Mouse (Mus musculus) Patski (cell line): ENCODE results near the gene Rnaset2a. TPM values are rescaled to one million over a fixed set of nuclear protein-coding genes. Genes with fewer than 3 reads are reported as not detected.
"Not testable (repeated sequence)": the region's sequence is repeated elsewhere in the genome, so short reads cannot be mapped to it uniquely, and the experiment has no call there.

ENCODE experiments used
- ATAC-seq: fragments of 100-300 bp; one replicate; pipeline ENCODE4 v1.8.0; 2021
- CTCF ChIA-PET: fragments of 350-600 bp; sonication (Branson Sonifier 250); formaldehyde crosslinking; loops from one replicate; lab custom pipeline; 2022; ENCODE audit warnings: inconsistent platforms; lab: Charles Lee
- POLR2A ChIA-PET: fragments of 350-600 bp; sonication (Branson Sonifier 250); formaldehyde crosslinking; loops from one replicate; lab custom pipeline; 2022; ENCODE audit warnings: antibody characterized with exemption, inconsistent platforms; lab: Charles Lee
- DNase-seq: peaks from one replicate; pipeline ENCODE4 v3.0.0-alpha.2; 2011; ENCODE audit warnings: low read depth, low spot score
- H3K27me3 ChIP-seq: fragments of 371-371 bp; one replicate; pipeline ENCODE4 v1.5.1; 2021
- in situ Hi-C: fragments of 300-500 bp; cut with MboI; formaldehyde crosslinking; loops from 3 replicates; pipeline ENCODE4 v1.11.1; 2018; ENCODE audit warnings: low pct_unique_long_range_greater_than_20kb, mixed read lengths
- polyA plus RNA-seq: library from polyadenylated mRNA; unstranded; gene quantifications from one replicate; pipeline ENCODE4 v1.2.3, GENCODE M21; 2021

Rnaset2a gene
- polyA plus RNA-seq, 1 experiment from 2014 or later, result 36.5 TPM

DNA sequence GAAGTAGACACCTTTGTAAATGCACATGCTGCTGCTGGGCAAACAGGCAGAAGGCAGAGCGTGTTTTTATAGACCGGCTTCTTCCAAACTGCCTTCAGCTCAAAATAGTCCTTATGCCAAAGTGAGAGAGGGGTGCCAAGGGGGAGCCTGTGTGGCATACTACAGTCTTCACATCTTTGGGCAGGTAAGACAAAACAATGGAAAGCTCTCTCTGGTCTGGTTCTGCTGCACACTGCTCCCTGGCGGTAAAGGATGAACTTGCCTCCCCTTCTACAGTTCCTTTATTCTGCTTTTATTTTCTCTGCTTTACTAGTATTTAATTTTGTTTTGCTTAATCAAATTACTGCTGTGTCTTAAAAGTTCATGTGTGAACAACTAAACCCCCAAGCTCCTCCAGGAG is 13.1 kb upstream of the Rnaset2a start:
- CTCF ChIA-PET, DNase-seq, H3K27me3 ChIP-seq, in situ Hi-C loops, ATAC-seq, POLR2A ChIA-PET: not testable (repeated sequence)

DNA sequence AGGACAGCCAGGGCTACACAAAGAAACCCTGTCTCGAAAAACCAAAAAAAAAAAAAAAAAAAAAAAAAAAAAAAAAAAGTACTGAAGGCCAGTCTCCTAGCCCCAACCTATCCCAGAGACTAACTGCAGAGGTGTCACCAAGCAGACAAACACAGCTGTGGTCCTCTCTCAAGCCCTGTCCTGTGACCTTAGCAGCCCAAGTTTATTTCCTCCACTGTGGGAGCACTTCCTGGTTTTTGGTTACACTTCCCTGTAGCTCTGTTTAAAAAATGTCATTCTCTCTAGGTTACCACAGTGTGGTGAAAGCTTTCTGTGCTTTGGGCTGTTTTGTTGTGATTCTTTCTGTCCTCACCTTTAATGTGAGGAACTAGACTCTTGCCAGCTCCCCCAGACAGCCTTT is 10.7 kb upstream of the Rnaset2a start:
- DNase-seq, CTCF ChIA-PET, in situ Hi-C loops, ATAC-seq, POLR2A ChIA-PET, H3K27me3 ChIP-seq: not testable (repeated sequence)

DNA sequence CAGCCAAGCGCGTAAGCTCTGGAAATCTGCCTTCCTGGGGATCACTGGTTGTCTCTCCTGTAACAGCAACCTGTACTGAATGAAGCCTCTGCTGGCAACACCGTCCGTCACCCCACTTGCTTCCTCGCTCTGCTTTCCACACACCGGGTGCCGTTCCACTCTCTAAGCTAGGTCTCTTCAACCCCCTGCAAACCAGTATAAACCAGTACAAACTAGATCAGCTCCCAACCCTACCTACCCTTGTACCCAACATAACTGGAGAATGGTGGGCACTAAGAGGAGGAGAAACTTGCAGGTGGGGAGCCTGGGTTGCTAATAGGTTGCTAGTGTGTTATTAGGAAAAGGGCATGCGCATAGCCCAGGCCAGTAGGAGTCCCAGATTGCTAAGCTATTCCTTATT is 8.1 kb upstream of the Rnaset2a start:
- H3K27me3 ChIP-seq, DNase-seq, in situ Hi-C loops, ATAC-seq, CTCF ChIA-PET, POLR2A ChIA-PET: not testable (repeated sequence)

DNA sequence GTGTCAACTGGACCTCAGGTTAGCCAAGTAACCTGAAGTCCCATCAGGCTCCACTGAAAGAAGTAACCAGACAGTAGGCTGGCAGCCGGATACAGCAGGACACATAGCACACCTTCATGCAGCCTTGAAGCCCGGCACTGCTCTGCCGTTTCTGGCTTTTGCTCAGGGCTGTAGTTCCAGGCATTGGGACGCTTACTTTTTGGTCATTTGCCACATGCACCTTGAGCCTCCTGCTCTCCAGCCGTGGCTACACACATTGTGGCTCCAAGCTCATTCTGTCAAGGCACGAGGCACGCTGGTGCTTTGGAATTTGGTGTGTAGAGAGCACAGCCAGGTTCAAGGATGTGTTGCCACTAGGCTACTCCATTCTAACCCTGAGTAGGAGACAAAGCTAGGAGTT is 7.1 kb upstream of the Rnaset2a start:
- in situ Hi-C loops, ATAC-seq, CTCF ChIA-PET, H3K27me3 ChIP-seq, POLR2A ChIA-PET, DNase-seq: not testable (repeated sequence)

DNA sequence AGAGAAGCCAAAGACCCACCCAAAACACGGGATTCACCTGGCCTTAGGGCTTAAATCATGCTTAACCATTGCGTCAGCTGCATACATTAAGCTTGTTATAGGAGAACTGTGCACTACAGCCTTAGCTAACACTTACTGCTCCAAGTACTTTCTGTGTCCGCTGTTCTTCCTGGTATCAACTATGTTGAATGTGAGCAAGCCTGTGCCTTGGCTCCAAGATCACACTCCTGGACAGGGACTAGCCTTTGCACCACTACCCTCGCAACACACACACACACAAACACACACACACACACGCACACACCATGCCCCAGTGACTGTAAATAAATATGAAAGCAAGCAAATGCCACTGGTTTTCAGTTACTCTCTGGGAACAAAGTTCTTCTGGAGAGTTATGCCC is 966 bp downstream of the Rnaset2a start:
- DNase-seq, POLR2A ChIA-PET, in situ Hi-C loops, CTCF ChIA-PET, H3K27me3 ChIP-seq: not testable (repeated sequence)
- ATAC-seq, result peak; percentile 7

DNA sequence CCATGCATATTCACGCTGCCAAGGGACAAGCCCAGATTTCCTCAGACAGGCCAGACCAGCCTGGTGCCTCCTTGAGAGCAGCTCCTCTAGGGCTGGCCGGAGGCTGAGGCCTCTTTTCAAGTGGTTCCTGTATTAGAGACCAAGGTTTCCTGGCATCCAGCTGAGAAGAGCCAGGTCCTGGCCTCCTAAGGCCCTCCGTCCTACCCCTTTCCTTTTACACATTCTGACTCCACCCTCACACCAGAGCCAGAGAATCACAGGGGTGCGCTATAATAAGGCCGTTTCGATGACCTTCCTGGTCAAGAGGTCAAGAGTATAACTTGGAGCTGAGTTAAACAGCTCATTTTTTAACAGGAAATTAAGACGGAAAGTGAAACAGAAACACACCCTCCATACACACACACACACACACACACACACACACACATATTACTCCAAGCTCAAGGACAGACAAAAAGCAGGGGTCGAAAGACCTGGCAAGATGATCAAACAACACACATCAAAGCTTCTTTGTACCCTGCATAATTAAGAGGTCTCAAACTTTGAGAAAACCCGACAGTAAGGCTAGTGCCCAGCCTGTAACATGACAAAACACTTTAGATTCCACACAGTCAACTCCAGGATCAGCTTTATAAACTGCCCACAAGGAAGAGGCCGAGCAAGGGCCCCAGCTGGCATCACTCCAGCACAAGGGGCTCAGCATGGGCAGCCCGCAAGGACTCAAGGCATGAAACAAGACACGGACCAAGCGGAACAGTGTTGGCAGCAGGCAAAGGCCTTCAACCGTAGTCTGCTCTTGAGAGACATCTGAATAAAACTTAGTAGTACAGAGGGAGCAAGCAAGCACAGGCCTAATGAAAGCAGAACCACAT is 3.9 kb downstream of the Rnaset2a start:
- H3K27me3 ChIP-seq, in situ Hi-C loops, DNase-seq, ATAC-seq, CTCF ChIA-PET, POLR2A ChIA-PET: not testable (repeated sequence)

DNA sequence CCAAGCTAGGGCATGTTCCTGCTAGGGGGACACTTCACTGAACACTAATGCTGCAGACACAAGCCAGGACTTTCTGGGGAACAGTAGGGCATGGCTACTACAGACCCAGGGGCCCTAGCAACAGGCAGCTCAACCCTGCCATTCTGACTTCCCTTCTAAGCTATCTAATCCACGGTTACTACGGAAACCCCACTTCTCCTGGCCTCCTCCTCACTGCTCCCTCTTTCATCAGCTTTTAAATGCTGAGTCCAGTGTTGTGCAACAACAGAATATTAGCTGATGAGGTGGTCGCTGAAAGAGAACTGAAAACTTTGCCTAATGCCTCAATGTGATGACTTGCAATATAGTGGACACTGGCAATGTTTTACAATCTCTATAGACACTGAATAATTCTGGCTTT is 7.7 kb downstream of the Rnaset2a start:
- DNase-seq, H3K27me3 ChIP-seq, POLR2A ChIA-PET, in situ Hi-C loops, CTCF ChIA-PET: not testable (repeated sequence)
- ATAC-seq, result peak; percentile 39

DNA sequence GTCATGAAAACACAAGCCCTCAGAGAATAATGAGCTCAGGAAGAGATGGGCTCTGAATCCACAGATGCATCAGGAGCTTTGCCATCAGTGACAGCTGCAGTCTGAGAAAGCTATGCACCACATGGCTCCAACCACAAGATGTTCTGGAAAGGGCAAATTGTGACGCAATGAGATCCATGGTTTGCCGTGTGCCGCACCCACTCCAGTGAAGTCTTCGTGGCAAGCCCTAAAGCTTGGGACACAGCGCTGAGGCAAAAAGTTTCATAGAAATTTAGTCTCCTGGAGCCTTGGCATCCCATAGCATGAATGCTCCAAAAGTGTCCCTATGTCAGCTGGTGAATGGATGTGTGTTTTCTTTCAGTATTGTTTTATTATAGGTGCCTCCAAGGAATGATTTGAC is 9.8 kb downstream of the Rnaset2a start:
- ATAC-seq, CTCF ChIA-PET, DNase-seq, POLR2A ChIA-PET, in situ Hi-C loops, H3K27me3 ChIP-seq: not testable (repeated sequence)

DNA sequence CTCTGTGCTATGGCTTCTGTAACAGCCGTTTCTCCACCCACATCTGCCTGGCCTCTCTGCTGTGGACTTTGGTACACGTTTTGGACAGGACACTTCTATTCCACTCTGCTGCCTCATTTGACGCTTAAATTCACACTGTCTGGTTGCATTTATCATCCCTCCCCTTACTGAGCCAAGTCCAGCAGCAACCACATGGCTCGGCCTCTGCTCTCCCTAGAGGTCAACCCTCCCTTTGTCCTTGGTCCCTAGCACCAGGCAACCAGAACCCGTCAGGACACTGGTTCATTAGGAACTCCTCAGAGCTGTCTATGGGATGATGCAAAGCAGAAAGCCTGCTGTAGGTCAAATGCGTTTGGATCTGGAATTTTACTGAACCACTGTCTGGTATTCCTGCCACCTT is 17.0 kb downstream of the Rnaset2a start:
- H3K27me3 ChIP-seq, CTCF ChIA-PET, DNase-seq, POLR2A ChIA-PET, in situ Hi-C loops, ATAC-seq: not testable (repeated sequence)

DNA sequence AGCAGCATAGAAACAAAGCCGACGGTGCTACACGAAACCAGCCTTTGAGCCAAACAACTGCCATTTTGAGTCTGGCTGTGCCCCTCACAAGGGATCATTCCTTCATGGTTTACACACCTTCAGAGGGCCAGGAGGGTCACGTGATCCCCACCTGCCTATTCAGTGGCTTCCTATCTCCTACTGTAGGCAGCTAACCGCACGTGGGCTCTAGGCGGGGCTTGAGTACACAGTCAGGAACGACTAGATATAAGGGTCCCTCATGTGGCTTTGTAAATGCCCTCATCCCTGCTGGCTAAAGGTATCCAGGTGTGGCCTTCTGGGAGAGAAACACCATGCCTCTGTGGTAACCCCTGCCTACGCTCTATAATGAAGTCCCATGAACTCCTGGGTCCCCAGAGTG is 18.3 kb downstream of the Rnaset2a start:
- CTCF ChIA-PET, ATAC-seq, DNase-seq, in situ Hi-C loops, POLR2A ChIA-PET, H3K27me3 ChIP-seq: not testable (repeated sequence)

DNA sequence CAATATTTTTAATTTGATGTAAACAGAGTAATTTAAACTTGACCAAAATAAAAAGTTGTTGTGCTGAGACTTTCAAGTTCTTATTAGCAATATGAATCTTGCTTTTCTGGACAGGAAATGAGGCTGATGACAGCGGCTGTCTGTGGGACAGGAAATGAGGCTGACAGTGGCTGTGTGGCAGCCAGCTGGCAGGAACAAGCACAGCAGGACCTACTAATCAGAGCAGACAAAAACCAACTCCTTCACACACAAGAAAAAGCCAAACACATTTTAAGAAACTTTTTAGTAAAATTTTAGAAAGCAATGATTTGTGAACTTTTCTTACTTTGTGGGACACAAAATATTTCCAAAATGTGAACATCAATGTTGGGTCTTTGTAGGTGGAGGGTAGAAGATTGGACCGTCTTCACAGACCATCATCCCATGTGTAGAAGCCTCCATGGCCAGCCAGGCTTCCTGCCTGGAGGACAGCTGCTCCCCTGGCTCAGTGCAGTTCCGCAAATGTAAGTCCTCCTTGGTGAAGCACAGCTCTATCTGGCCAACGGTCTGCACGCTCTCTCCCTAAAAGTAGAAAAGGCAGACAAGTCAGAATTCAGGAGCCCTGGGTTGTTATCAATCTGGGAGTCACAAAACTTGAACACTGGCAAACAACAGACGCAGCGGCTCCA is 19.4 kb downstream of the Rnaset2a start:
- ATAC-seq, POLR2A ChIA-PET, in situ Hi-C loops, CTCF ChIA-PET, DNase-seq, H3K27me3 ChIP-seq: not testable (repeated sequence)

DNA sequence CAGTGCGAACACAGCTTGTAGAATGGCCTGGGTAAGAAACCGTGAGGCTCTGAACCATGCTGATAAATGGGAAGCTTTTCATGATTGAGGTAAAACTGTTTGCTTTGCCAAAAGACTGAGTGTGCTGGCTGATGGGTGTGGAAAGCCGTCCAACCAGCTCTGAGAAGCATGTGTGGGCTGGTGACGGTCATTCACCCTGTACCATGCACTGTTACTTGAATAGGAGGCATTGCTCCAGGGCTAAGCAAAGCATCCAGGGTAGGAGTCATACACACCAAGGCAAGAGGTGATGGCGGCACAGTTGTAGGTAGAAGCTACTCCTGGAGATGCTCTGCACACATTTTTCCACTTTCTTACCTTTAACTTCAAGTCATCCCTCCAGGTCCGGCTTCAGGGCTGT is 23.3 kb downstream of the Rnaset2a start:
- H3K27me3 ChIP-seq, DNase-seq, CTCF ChIA-PET, POLR2A ChIA-PET, ATAC-seq, in situ Hi-C loops: not testable (repeated sequence)

DNA sequence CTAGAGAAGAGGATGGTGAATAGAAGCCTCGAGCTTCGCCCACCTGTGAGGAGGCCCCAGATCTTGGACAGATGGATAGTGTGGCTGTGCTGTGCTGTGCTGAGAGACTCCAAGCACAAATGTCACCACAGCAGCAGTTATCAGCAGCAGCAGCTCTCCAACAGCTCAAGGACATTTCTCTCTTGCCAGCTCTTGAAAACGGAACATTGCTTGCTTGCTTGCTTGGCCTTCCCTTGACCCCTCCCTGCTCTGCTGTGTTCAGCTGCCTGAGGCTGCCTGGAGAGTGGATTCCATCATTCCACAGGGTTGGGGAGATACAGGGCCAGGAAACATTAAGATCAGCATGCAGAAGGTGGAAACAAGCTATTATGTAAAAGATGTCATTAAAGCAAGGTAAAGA is 24.9 kb downstream of the Rnaset2a start:
- in situ Hi-C loops, ATAC-seq, DNase-seq, H3K27me3 ChIP-seq, POLR2A ChIA-PET, CTCF ChIA-PET: not testable (repeated sequence)

DNA sequence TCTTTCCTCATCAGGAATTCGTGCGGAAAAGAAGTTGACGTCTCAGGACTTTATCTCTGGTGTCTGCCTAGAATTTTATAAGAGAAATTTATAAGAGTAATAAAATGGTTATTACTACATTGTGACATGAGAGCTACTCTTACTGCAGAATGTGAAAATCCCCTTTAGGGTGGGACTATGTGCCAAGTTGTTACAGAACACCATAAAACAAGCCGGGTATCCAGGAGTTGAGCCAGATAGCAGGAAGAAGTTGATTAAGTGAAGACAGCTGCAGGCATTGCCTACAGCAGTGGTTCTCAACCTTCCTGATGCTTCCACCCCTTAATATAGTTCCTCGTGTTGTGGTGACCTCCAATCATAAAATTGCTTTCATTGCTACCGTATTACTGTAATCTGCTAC is 31.0 kb downstream of the Rnaset2a start:
- H3K27me3 ChIP-seq, POLR2A ChIA-PET, ATAC-seq, CTCF ChIA-PET, in situ Hi-C loops, DNase-seq: not testable (repeated sequence)

DNA sequence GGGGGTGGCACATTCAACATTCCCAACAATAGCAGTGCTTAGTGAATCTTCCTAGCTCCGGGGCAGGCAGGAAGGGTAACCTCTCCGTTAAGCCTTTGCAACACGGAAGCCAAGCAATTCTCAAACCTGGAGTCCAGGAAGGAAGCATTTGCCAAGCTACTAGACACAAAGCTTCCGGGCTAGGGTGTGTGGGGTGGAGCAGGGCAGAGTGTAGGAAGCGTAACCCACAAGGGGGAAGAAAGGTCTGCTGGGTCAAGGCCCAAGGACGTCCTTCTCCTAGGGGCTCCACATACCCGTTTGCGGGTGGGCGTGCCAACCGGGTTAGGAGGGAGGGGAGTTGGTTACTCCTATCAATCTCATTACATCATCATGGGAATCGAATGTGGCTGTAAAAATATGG is 31.5 kb downstream of the Rnaset2a start:
- DNase-seq, in situ Hi-C loops, ATAC-seq, H3K27me3 ChIP-seq, CTCF ChIA-PET, POLR2A ChIA-PET: not testable (repeated sequence)
